Mouse (Mus musculus) intestine, postnatal 0 days (tissue): ENCODE measurements around the gene Hsd3b6. TPM values are rescaled to one million over a fixed set of nuclear protein-coding genes. Genes with fewer than 3 reads are reported as not detected.
"Not testable (repeated sequence)": the region's sequence is repeated elsewhere in the genome, so short reads cannot be mapped to it uniquely, and the experiment has no call there.

ENCODE experiments used
- ATAC-seq: fragments of 200-750 bp; cut with Nextera tagmentation; 2 replicates; pipeline ENCODE4 v1.8.0; 2017; ENCODE audit warnings: mild to moderate bottlenecking, moderate TSS enrichment, moderate library complexity
- H3K27ac ChIP-seq: fragments of 300-500 bp; sonication (generic); 2 replicates; pipeline ENCODE4 v1.5.1; 2014; ENCODE audit warnings: mild to moderate bottlenecking, low read depth, low read length, moderate library complexity
- H3K27me3 ChIP-seq: fragments of 300-500 bp; sonication (generic); replicated peaks from 2 replicates; pipeline ENCODE4 v1.6.1; 2014; ENCODE audit warnings: low read length, mixed read lengths; ENCODE audit not compliant: control insufficient read depth, insufficient read depth
- H3K36me3 ChIP-seq: fragments of 300-500 bp; sonication (generic); 2 replicates; pipeline ENCODE4 v1.6.1; 2014; ENCODE audit warnings: mild to moderate bottlenecking, moderate library complexity; ENCODE audit not compliant: control insufficient read depth, insufficient read depth
- H3K4me1 ChIP-seq: fragments of 300-500 bp; sonication (generic); replicated peaks from 2 replicates; pipeline ENCODE4 v1.6.1; 2014; ENCODE audit warnings: antibody characterized with exemption, low read length, mixed read lengths; ENCODE audit not compliant: control insufficient read depth, insufficient read depth
- H3K4me2 ChIP-seq: fragments of 300-500 bp; sonication (generic); replicated peaks from 2 replicates; pipeline ENCODE4 v1.6.1; 2014; ENCODE audit warnings: low read depth, mild to moderate bottlenecking, moderate library complexity
- H3K4me3 ChIP-seq: fragments of 300-500 bp; sonication (generic); 2 replicates; pipeline ENCODE4 v1.5.1; 2014; ENCODE audit warnings: low read depth, low read length
- H3K9ac ChIP-seq: fragments of 300-500 bp; sonication (generic); 2 replicates; pipeline ENCODE4 v1.6.1; 2014; ENCODE audit warnings: mild to moderate bottlenecking, low read depth, low read length
- H3K9me3 ChIP-seq: fragments of 300-500 bp; sonication (generic); 2 replicates; pipeline ENCODE4 v1.6.1; 2016; ENCODE audit warnings: mixed run types; ENCODE audit not compliant: control insufficient read depth
- CTCF ChIP-seq: sonication (generic); IDR thresholded peaks from 2 replicates; pipeline ENCODE4 v1.5.1; 2016; ENCODE audit warnings: low read depth, mild to moderate bottlenecking, control low read depth, antibody characterized with exemption, moderate library complexity
- WGBS: fragments of 180-500 bp; shearing (Covaris S2); extraction: QIAGEN DNeasy Blood & Tissue Kit; methylation state at CpG from one replicate; pipeline ENCODE4 v1.1.7; 2014; 5-methylcytosine and 5-hydroxymethylcytosine counted together
- polyA plus RNA-seq: library from polyadenylated mRNA; unstranded; fragments of >200 nt; fragmentation: Nextera tagmentation; extraction: Ambion mirVana; gene quantifications from 2 replicates; pipeline ENCODE4 v1.2.1, GENCODE M21; 2015

The Hsd3b6 gene
- polyA plus RNA-seq, 1 experiment from 2014 or later: not detected

- H3K4me3 ChIP-seq: no peak overlapping the region
- WGBS: 13% methylated on average over 1 of the region's 1 CpGs
These were observed 39.4 kb upstream of the Hsd3b6 start for GRCm38 (mm10) chr3:98853685-98854084.

GRCm38 (mm10) chr3:98853051-98853450 is 38.8 kb upstream of the Hsd3b6 start:
- ATAC-seq: no peak
- Histone ChIP-seq H3K27ac (no peak overlapping the region), H3K4me2 (no peak overlapping the region), H3K36me3 (no peaks in the 10 kb centered on the region), H3K27me3 (no peaks in the 10 kb centered on the region), H3K9ac (no peak overlapping the region), H3K4me3 (no peak overlapping the region), H3K9me3 (no peaks in the 10 kb centered on the region), H3K4me1 (0 out of 2 replicates have a peak, but pooled peaks cover 12% of the 10 kb centered on the region)
- TF ChIP-seq CTCF: no peak
- WGBS: 87% methylated on average over 3 of the region's 3 CpGs

More at GRCm38 (mm10) chr3:98853685-98854084, 39.4 kb upstream of the Hsd3b6 start:
- no peaks in the 10 kb centered on the region for H3K9me3 ChIP-seq
- no peaks in the 10 kb centered on the region for H3K27me3 ChIP-seq
- TF ChIP-seq CTCF: no peak
- no peaks in the 10 kb centered on the region for H3K36me3 ChIP-seq
- ATAC-seq: peak; percentile 66
- no peak overlapping the region for H3K27ac ChIP-seq
- no peak overlapping the region for H3K4me2 ChIP-seq
- no peak overlapping the region for H3K9ac ChIP-seq
- H3K4me1 ChIP-seq: 0 out of 2 replicates have a peak, but pooled peaks cover 12% of the 10 kb centered on the region

GRCm38 (mm10) chr3:98852631-98853030 is 38.4 kb upstream of the Hsd3b6 start:
- Histone ChIP-seq H3K9ac (no peak overlapping the region), H3K4me3 (no peak overlapping the region), H3K4me1 (0 out of 2 replicates have a peak, but pooled peaks cover 12% of the 10 kb centered on the region), H3K4me2 (no peak overlapping the region), H3K27ac (no peak overlapping the region), H3K27me3 (no peaks in the 10 kb centered on the region), H3K36me3 (no peaks in the 10 kb centered on the region), H3K9me3 (no peaks in the 10 kb centered on the region)
- no peak for TF ChIP-seq CTCF
- 82% methylated on average over 6 of the region's 6 CpGs for WGBS
- no peak for ATAC-seq

GRCm38 (mm10) chr3:98851853-98852252 is 37.6 kb upstream of the Hsd3b6 start:
- no peak for ATAC-seq
- Histone ChIP-seq H3K4me2 (no peak overlapping the region), H3K27me3 (no peaks in the 10 kb centered on the region), H3K4me3 (no peak overlapping the region), H3K9me3 (no peaks in the 10 kb centered on the region), H3K4me1 (0 out of 2 replicates have a peak, but pooled peaks cover 12% of the 10 kb centered on the region), H3K9ac (no peak overlapping the region), H3K36me3 (no peaks in the 10 kb centered on the region), H3K27ac (no peak overlapping the region)
- WGBS: 74% methylated on average over 2 of the region's 2 CpGs
- TF ChIP-seq CTCF: no peak

- 0 out of 2 replicates have a peak, but pooled peaks cover 10% of the 10 kb centered on the region for H3K4me1 ChIP-seq
- H3K9ac ChIP-seq: no peak overlapping the region
- H3K4me2 ChIP-seq: no peak overlapping the region
- H3K36me3 ChIP-seq: no peaks in the 10 kb centered on the region
- H3K4me3 ChIP-seq: no peak overlapping the region
- WGBS: 77% methylated on average over 5 of the region's 5 CpGs
- no peak overlapping the region for H3K27ac ChIP-seq
- no peak for TF ChIP-seq CTCF
- H3K9me3 ChIP-seq: no peaks in the 10 kb centered on the region
- ATAC-seq: no peak
- no peaks in the 10 kb centered on the region for H3K27me3 ChIP-seq
These were observed 36.0 kb upstream of the Hsd3b6 start for GRCm38 (mm10) chr3:98850262-98850661.

- ATAC-seq: peak; percentile 49
- Histone ChIP-seq H3K4me2 (no peak overlapping the region), H3K36me3 (no peaks in the 10 kb centered on the region), H3K27ac (no peak overlapping the region), H3K4me3 (no peak overlapping the region), H3K4me1 (no peaks in the 10 kb centered on the region), H3K27me3 (no peaks in the 10 kb centered on the region), H3K9me3 (no peaks in the 10 kb centered on the region), H3K9ac (no peak overlapping the region)
- TF ChIP-seq CTCF: no peak
- 74% methylated on average over 1 of the region's 1 CpGs for WGBS
These were observed 34.7 kb upstream of the Hsd3b6 start for GRCm38 (mm10) chr3:98848898-98849297.

- H3K4me2 ChIP-seq, ATAC-seq, H3K9ac ChIP-seq, H3K4me1 ChIP-seq, H3K4me3 ChIP-seq, H3K9me3 ChIP-seq, H3K27ac ChIP-seq, H3K36me3 ChIP-seq, H3K27me3 ChIP-seq: not testable (repeated sequence)
- 68% methylated on average over 6 of the region's 6 CpGs for WGBS
These were observed 1.6 kb downstream of the Hsd3b6 start for GRCm38 (mm10) chr3:98812653-98813052.
